Mouse (Mus musculus): Measurements from ENCODE around the gene Pcca. TPM values are rescaled to one million over a fixed set of nuclear protein-coding genes. Genes with fewer than 3 reads are reported as not detected.
A peak's percentile ranks its signal among the peaks of the same experiment; 100 is the strongest.

The Pcca gene
- total and polyA plus RNA-seq, 2 experiments from 2014 or later: 13.4 to 39.1 TPM

DNA sequence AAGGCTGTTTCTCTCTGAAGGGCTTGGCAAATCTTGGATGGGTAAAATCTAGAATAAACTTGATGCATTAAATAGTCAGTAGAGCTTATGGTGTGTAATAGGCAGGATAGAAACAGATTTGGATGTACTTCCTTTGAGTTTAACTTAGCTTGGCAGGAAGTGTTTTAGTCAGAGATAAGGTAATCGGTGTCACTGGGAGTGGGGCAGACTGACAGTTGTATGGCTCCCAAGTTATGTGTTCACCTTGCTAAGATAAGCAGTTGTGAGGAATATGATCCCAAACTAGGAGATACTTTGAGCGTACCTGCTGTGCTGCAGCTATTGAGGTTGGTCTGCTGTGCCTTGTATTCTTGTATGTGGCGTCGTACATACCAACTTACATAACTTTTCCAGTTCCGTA lies 232.3 kb downstream of the Pcca start:
- no peak for TF ChIP-seq CTCF (IDR thresholded peaks at IDR 0.05; ENCODE audit: low read depth)
- ATAC-seq (no peak), DNase-seq (ENCODE audit: low spot score) (no peak)
- no peaks in the 10 kb centered on the region for H3K36me3 ChIP-seq (ENCODE audit: insufficient read depth, low read length)
- H3K4me2 ChIP-seq (ENCODE audit: low read depth, low read length): no peak overlapping the region
- WGBS: 94% methylated on average over 5 of the region's 5 CpGs
- H3K27ac ChIP-seq: no peak overlapping the region
- H3K4me3 ChIP-seq (ENCODE audit: low read length): no peak overlapping the region
- no peaks in the 10 kb centered on the region for H3K9me3 ChIP-seq (ENCODE audit: low read length)
- H3K4me1 ChIP-seq (ENCODE audit: insufficient read depth, low read length): no peaks in the 10 kb centered on the region
- no peak overlapping the region for H3K9ac ChIP-seq (replicated peaks; ENCODE audit: low read length)
- H3K27me3 ChIP-seq (ENCODE audit: insufficient read depth, low read length): no peaks in the 10 kb centered on the region

DNA sequence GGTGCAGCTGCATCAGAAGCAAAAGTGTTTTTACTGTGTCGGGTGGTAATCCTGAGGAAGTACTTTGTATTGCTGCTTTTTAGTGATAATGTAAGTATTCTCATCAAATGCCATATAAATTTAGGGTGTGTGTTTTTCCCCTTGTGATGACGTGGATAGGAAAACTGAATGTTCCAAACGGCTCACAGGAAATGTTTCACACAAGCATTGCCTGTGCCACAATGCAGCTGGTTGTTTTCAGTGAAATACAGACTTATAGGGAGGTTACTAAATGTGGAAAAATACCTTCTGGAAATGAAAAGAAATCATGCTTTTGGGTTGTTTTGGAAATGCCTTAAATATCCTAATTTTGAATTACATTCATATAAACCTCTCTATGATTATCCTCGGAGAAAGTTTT lies 250.6 kb downstream of the Pcca start:
- ATAC-seq (no peak), DNase-seq (ENCODE audit: low spot score) (no peak)
- H3K36me3 ChIP-seq (ENCODE audit: insufficient read depth, low read length): no peaks in the 10 kb centered on the region
- H3K9ac ChIP-seq (replicated peaks; ENCODE audit: low read length): no peak overlapping the region
- no peaks in the 10 kb centered on the region for H3K4me1 ChIP-seq (ENCODE audit: insufficient read depth, low read length)
- WGBS: 78% methylated on average over 4 of the region's 4 CpGs
- no peaks in the 10 kb centered on the region for H3K27me3 ChIP-seq (ENCODE audit: insufficient read depth, low read length)
- no peak overlapping the region for H3K27ac ChIP-seq
- no peak for TF ChIP-seq CTCF (IDR thresholded peaks at IDR 0.05; ENCODE audit: low read depth)
- no peak overlapping the region for H3K4me3 ChIP-seq (ENCODE audit: low read length)
- no peaks in the 10 kb centered on the region for H3K9me3 ChIP-seq (ENCODE audit: low read length)
- H3K4me2 ChIP-seq (ENCODE audit: low read depth, low read length): no peak overlapping the region

DNA sequence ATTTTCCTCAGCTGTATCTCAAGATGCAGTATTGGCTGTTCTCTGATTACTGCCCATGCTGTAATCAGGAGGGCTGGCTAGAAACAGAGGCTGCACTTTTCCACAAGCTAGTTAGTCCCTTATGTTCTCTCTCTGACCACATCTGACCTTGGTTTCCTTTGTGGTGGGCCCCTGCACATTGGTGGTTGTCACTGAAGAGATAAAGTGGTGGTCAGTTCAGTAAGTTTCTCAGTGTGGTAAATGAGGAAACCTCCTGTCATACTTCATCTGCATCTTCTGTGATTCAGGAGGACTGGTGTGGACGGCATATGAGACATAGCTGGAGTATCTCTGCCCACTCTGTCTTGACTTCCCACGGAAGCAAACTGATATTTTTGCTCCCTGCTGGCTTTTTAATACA lies 254.1 kb downstream of the Pcca start:
- TF ChIP-seq CTCF (IDR thresholded peaks at IDR 0.05; ENCODE audit: low read depth): no peak
- Histone ChIP-seq H3K9ac (replicated peaks; ENCODE audit: low read length) (no peak overlapping the region), H3K4me2 (ENCODE audit: low read depth, low read length) (no peak overlapping the region), H3K27me3 (ENCODE audit: insufficient read depth, low read length) (no peaks in the 10 kb centered on the region), H3K36me3 (ENCODE audit: insufficient read depth, low read length) (no peaks in the 10 kb centered on the region), H3K4me1 (ENCODE audit: insufficient read depth, low read length) (no peaks in the 10 kb centered on the region), H3K9me3 (ENCODE audit: low read length) (no peaks in the 10 kb centered on the region), H3K27ac (no peak overlapping the region), H3K4me3 (ENCODE audit: low read length) (no peak overlapping the region)
- ATAC-seq: no peak
- WGBS: 76% methylated on average over 2 of the region's 2 CpGs
- no peak for DNase-seq (ENCODE audit: low spot score)

DNA sequence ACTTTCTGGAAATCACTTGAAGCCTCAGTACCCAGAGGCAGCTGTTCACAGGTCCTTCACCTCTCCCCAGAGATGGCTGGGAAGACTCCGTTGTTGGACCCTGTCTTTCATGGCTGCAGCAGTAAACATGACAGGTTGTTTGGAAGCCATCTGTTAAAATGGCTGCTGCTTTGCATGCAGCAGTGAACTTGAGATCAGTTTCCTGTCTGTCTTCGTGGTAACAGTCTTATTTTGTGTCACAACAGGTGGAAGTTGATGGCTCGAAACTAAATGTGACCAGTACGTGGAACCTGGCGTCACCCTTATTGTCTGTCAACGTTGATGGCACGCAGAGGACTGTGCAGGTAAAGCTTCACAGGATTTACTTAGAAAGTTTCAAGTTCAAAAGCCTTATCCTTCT lies 256.0 kb downstream of the Pcca start:
- 73% methylated on average over 7 of the region's 7 CpGs for WGBS
- no peaks in the 10 kb centered on the region for H3K9me3 ChIP-seq (ENCODE audit: low read length)
- DNase-seq (ENCODE audit: low spot score): peak; percentile 7
- H3K9ac ChIP-seq (replicated peaks; ENCODE audit: low read length): no peak overlapping the region
- H3K4me2 ChIP-seq (ENCODE audit: low read depth, low read length): no peak overlapping the region
- H3K36me3 ChIP-seq (ENCODE audit: insufficient read depth, low read length): no peaks in the 10 kb centered on the region
- H3K27ac ChIP-seq: no peak overlapping the region
- H3K4me1 ChIP-seq (ENCODE audit: insufficient read depth, low read length): no peaks in the 10 kb centered on the region
- ATAC-seq: 0 out of 2 replicates have a peak, but pooled peaks have one; percentile 27
- H3K4me3 ChIP-seq (ENCODE audit: low read length): no peak overlapping the region
- TF ChIP-seq CTCF (IDR thresholded peaks at IDR 0.05; ENCODE audit: low read depth): no peak
- H3K27me3 ChIP-seq (ENCODE audit: insufficient read depth, low read length): no peaks in the 10 kb centered on the region

DNA sequence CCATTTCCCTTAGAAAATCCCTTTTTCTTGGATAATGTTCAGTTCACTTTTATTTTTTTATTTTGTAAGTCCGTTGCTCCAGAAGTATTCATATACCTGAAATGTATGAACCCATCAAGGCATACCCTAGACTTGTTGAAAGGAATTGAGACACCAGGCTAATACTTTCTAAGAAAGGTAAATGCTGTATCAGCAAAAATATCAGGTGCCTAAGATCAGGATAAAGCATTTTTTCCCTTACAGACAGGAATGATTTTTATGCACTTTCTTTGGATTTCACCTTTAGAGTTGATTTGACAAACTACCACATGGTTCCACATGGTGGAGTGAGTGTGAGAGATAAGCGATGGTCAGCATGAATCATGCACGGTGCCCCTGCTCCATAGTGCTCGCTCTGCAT lies 259.2 kb downstream of the Pcca start:
- no peak overlapping the region for H3K4me3 ChIP-seq (ENCODE audit: low read length)
- no peaks in the 10 kb centered on the region for H3K4me1 ChIP-seq (ENCODE audit: insufficient read depth, low read length)
- WGBS: 92% methylated on average over 4 of the region's 4 CpGs
- H3K36me3 ChIP-seq (ENCODE audit: insufficient read depth, low read length): no peaks in the 10 kb centered on the region
- H3K27ac ChIP-seq: no peak overlapping the region
- DNase-seq (ENCODE audit: low spot score) (no peak), ATAC-seq (no peak)
- H3K9me3 ChIP-seq (ENCODE audit: low read length): no peaks in the 10 kb centered on the region
- no peak for TF ChIP-seq CTCF (IDR thresholded peaks at IDR 0.05; ENCODE audit: low read depth)
- H3K4me2 ChIP-seq (ENCODE audit: low read depth, low read length): no peak overlapping the region
- no peaks in the 10 kb centered on the region for H3K27me3 ChIP-seq (ENCODE audit: insufficient read depth, low read length)
- no peak overlapping the region for H3K9ac ChIP-seq (replicated peaks; ENCODE audit: low read length)

DNA sequence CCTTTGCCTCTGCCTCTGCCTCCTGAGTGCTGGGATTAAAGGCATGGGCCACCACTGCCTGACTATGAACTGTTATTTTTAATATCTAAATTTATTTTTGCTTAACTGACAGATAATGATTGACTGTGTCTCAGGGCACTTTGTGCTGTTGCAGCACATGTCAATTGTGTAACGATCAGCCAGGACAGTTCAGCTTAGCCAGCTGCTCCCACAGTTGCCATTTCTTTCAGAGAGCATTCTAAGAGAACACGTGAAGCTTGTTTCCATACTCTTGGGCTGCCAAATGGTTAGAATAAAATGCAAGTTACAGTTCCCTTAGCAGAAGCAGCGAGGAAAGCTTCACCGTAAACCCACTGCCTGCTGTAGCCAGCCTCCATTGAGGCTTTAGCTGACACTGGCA lies 266.2 kb downstream of the Pcca start:
- no peak overlapping the region for H3K4me2 ChIP-seq (ENCODE audit: low read depth, low read length)
- H3K27me3 ChIP-seq (ENCODE audit: insufficient read depth, low read length): no peaks in the 10 kb centered on the region
- no peaks in the 10 kb centered on the region for H3K9me3 ChIP-seq (ENCODE audit: low read length)
- H3K4me1 ChIP-seq (ENCODE audit: insufficient read depth, low read length): no peaks in the 10 kb centered on the region
- H3K27ac ChIP-seq: no peak overlapping the region
- TF ChIP-seq CTCF (IDR thresholded peaks at IDR 0.05; ENCODE audit: low read depth): no peak
- no peak overlapping the region for H3K9ac ChIP-seq (replicated peaks; ENCODE audit: low read length)
- no peak for DNase-seq (ENCODE audit: low spot score)
- no peak overlapping the region for H3K4me3 ChIP-seq (ENCODE audit: low read length)
- no peak for ATAC-seq
- WGBS: 73% methylated on average over 4 of the region's 4 CpGs
- H3K36me3 ChIP-seq (ENCODE audit: insufficient read depth, low read length): no peaks in the 10 kb centered on the region

DNA sequence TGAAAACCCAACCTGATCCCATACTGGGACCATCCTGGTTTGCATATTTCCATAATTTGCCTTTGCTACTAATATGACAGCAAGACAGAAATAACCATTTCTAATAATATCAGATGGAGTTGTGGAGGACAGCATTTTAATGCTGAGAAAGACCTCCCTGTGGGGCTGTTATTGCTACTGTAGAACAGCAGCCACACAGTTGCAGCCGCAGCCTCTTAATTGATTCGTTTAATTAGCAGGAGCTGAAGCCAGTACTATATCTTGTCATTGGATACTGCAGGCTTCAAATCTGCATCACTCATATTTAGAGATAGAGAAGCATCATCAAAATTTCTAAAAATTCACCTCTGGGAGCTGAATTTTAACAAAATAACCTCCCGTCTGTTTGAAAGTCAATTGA lies 286.9 kb downstream of the Pcca start:
- Histone ChIP-seq H3K27ac (no peak overlapping the region), H3K9me3 (ENCODE audit: low read length) (no peaks in the 10 kb centered on the region), H3K4me2 (ENCODE audit: low read depth, low read length) (no peak overlapping the region), H3K9ac (replicated peaks; ENCODE audit: low read length) (no peak overlapping the region), H3K36me3 (ENCODE audit: insufficient read depth, low read length) (no peaks in the 10 kb centered on the region), H3K4me1 (ENCODE audit: insufficient read depth, low read length) (no peaks in the 10 kb centered on the region), H3K4me3 (ENCODE audit: low read length) (no peak overlapping the region), H3K27me3 (ENCODE audit: insufficient read depth, low read length) (no peaks in the 10 kb centered on the region)
- ATAC-seq (no peak), DNase-seq (ENCODE audit: low spot score) (peak; percentile 20)
- WGBS: 60% methylated on average over 3 of the region's 3 CpGs
- no peak for TF ChIP-seq CTCF (IDR thresholded peaks at IDR 0.05; ENCODE audit: low read depth)
